Mouse (Mus musculus) testis, adult 2 months (tissue): ENCODE results near the gene Krtap3-3. TPM values are rescaled to one million over a fixed set of nuclear protein-coding genes. Genes with fewer than 3 reads are reported as not detected.
A peak's percentile ranks its signal among the peaks of the same experiment; 100 is the strongest.
"Not testable (repeated sequence)": the region's sequence is repeated elsewhere in the genome, so short reads cannot be mapped to it uniquely, and the experiment has no call there.

Experiments
- H3K27ac ChIP-seq: fragments of 200-500 bp; 2 replicates; pipeline ENCODE4 v1.5.1; 2012; ENCODE audit warnings: low read depth, low read length; ENCODE audit not compliant: control insufficient read depth, insufficient read depth
- H3K27me3 ChIP-seq: fragments of 200-500 bp; 2 replicates; pipeline ENCODE4 v1.6.1; 2012; ENCODE audit warnings: mild to moderate bottlenecking, low read length, moderate library complexity; ENCODE audit not compliant: control insufficient read depth, insufficient read depth
- H3K36me3 ChIP-seq: fragments of 200-500 bp; 2 replicates; pipeline ENCODE4 v1.6.1; 2012; ENCODE audit warnings: mild to moderate bottlenecking, low read length; ENCODE audit not compliant: control insufficient read depth, insufficient read depth
- H3K4me1 ChIP-seq: fragments of 200-500 bp; 2 replicates; pipeline ENCODE4 v1.6.1; 2012; ENCODE audit warnings: low read length; ENCODE audit not compliant: control insufficient read depth, insufficient read depth
- H3K4me3 ChIP-seq: fragments of 200-500 bp; 2 replicates; pipeline ENCODE4 v1.5.1; 2012; ENCODE audit warnings: low read depth, mild to moderate bottlenecking, low read length, moderate library complexity, mixed read lengths; ENCODE audit not compliant: control insufficient read depth
- CTCF ChIP-seq: fragments of 200-500 bp; IDR thresholded peaks from 2 replicates; pipeline ENCODE4 v1.5.1; 2012; ENCODE audit warnings: low read depth, mild to moderate bottlenecking, inconsistent platforms, low read length, moderate library complexity; ENCODE audit not compliant: control insufficient read depth, insufficient read depth, insufficient replicate concordance
- POLR2A ChIP-seq: fragments of 200-500 bp; IDR thresholded peaks from 2 replicates; pipeline ENCODE4 v1.6.1; 2012; ENCODE audit warnings: low read depth, mild to moderate bottlenecking, inconsistent platforms, low read length, moderate library complexity; ENCODE audit not compliant: control insufficient read depth
- polyA plus RNA-seq: library from polyadenylated mRNA; depleted of rRNA; stranded (reverse); fragments of >200 nt; gene quantifications from 2 replicates; pipeline ENCODE4 v1.2.3, GENCODE M21; 2012; rRNA removed

Krtap3-3 gene
- not detected in 2 replicates for polyA plus RNA-seq

DNA sequence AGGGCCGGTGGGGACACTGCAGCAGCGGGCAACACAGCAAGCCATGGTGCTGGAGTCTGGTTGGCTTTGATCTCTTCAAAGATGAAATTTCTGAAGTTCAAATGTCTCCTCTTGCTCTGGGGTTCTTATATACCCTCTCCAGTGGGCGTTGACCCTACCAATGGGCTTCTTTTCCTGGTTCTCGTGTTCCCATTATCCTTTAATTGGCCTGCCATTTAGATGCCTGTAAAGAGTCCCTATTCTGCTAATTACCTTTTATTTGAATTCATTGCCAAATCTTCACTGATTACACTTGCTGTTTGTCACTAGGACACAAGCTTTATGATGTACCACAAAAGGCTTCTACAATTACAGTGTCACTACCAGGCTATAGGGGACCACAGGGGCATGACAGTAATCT, at the start of gene Krtap3-3:
Krtap3-3 (minus strand) TSS at position 101 of the 400 bp plus-strand sequence.
- H3K4me3 ChIP-seq, result no peak within 1 kb of the TSS
- H3K4me1 ChIP-seq, result no peaks in the 10 kb centered on the region
- no peak for TF ChIP-seq POLR2A
- no peak for TF ChIP-seq CTCF
- H3K36me3 ChIP-seq, result no peaks in the 10 kb centered on the region
- H3K27me3 ChIP-seq, result no peaks in the 10 kb centered on the region
- H3K27ac ChIP-seq, result no peak within 1 kb of the TSS

DNA sequence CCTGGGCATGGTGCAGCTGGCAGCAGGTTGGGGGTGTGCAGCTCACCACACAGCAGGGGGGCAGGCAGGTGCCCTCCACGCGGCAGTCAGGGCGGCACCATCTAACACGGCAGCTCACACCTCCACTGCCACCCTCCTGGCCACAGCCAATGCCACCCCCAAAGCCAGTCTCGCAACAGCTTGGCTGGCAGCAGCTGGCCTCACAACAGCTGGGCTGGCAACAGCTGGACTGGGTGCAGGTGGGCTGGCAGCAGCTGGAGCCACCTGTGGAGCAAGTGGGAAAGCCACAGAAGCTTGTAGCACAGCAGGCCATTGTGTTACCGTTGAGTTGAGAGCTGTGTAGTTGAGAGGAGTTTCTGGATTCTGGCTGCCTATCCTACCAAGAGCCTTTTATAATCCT, 47.1 kb upstream of the Krtap3-3 start, which contains the start of gene Krtap9-3:
Krtap9-3 (minus strand) TSS at position 364 of the 400 bp plus-strand sequence.
- not testable (repeated sequence) for H3K27me3 ChIP-seq, H3K4me1 ChIP-seq, H3K36me3 ChIP-seq, H3K27ac ChIP-seq
- peak within 1 kb of the TSS; percentile 18 for H3K4me3 ChIP-seq

DNA sequence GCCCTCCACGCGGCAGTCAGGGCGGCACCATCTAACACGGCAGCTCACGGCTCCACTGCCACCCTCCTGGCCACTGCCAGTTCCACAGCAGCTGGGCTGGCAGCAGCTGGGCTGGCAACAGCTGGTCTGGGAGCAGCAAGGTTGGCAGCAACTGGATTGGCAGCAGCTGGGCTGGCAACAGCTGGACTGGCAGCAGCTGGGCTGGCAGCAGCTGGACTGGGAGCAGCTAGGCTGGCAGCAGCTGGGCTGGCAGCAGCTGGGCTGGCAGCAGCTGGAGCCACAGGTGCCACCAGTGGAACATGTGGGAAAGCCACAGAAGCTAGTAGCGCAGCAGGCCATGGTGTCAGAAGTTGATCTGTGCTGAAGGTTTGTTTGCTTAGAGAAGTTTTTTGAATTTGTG, 40.3 kb upstream of the Krtap3-3 start, which contains the start of gene Krtap1-3:
Krtap1-3 (minus strand) TSS at position 359 of the 400 bp plus-strand sequence.
- no peak for TF ChIP-seq CTCF
- TF ChIP-seq POLR2A, result no peak
- H3K27me3 ChIP-seq, result no peaks in the 10 kb centered on the region
- no peak within 1 kb of the TSS for H3K4me3 ChIP-seq
- H3K36me3 ChIP-seq, result no peaks in the 10 kb centered on the region
- no peak within 1 kb of the TSS for H3K27ac ChIP-seq
- H3K4me1 ChIP-seq, result 0 out of 2 replicates have a peak, but pooled peaks cover 2% of the 10 kb centered on the region

DNA sequence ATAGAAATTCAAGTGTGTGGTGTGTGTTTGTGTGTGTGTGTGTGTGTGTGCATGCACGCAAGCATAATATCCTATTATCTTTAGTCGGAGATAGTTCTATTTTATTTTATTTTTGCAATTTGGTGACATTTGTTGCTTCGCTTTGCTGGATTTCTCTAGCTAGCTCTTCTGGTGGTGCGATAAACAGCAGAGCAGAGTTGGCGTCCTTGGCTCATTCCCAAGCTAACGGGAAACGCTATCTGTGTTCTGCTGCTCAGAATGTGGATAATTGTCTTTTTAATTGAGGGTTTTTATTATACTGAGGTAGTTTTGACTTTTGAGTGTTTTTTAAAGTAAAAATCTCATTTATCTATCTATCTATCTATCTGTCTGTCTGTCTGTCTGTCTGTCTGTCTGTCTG, 34.4 kb upstream of the Krtap3-3 start:
- no peaks in the 10 kb centered on the region for H3K4me1 ChIP-seq
- no peaks in the 10 kb centered on the region for H3K27me3 ChIP-seq
- no peak overlapping the region for H3K27ac ChIP-seq
- no peak overlapping the region for H3K4me3 ChIP-seq
- no peaks in the 10 kb centered on the region for H3K36me3 ChIP-seq
- TF ChIP-seq CTCF, result no peak
- no peak for TF ChIP-seq POLR2A

DNA sequence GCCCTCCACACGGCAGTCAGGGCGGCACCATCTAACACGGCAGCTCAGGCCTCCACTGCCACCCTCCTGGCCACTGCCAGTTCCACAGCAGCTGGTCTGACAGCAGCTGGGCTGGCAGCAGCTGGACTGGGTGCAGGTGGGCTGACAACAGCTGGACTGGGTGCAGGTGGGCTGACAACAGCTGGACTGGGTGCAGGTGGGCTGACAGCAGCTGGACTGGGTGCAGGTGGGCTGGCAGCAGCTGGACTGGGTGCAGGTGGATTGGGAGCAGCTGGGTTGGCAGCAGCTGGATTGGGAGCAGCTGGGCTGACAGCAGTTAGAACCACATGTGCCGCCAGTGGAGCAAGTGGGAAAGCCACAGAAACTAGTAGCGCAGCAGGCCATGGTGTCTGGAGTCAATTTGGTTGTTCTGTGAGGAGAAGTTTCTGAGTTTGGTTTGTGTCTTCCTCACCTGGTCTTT, 32.6 kb upstream of the Krtap3-3 start, which contains the start of gene Krtap1-4:
Krtap1-4 (minus strand) TSS at position 410 of the 460 bp plus-strand sequence.
- TF ChIP-seq CTCF (no peak), POLR2A (no peak)
- Histone ChIP-seq H3K4me3 (no peak within 1 kb of the TSS), H3K27me3 (no peaks in the 10 kb centered on the region), H3K4me1 (no peaks in the 10 kb centered on the region), H3K36me3 (no peaks in the 10 kb centered on the region), H3K27ac (no peak within 1 kb of the TSS)

DNA sequence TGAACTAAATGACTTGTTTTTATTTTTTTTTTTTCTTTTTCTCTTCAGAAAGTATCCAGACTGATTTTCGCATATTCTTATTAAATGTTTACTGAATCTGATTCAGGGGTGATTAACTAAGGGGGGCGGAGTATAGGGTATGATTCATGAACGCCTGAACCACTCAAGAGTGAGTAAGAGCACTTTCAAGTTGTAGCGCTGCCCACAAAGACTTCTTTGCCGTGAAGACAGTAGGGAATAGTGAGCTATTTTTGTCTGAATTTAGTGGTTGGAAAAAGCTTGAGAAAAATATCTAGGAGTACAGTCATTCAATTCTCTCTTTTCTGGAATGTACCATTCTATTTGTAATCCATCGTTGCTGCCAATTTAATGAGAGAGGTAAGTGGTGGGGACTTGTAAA, 30.9 kb upstream of the Krtap3-3 start:
- no peaks in the 10 kb centered on the region for H3K36me3 ChIP-seq
- H3K27me3 ChIP-seq, result no peaks in the 10 kb centered on the region
- no peaks in the 10 kb centered on the region for H3K4me1 ChIP-seq
- no peak overlapping the region for H3K4me3 ChIP-seq
- TF ChIP-seq POLR2A (no peak), CTCF (no peak)
- H3K27ac ChIP-seq, result no peak overlapping the region

DNA sequence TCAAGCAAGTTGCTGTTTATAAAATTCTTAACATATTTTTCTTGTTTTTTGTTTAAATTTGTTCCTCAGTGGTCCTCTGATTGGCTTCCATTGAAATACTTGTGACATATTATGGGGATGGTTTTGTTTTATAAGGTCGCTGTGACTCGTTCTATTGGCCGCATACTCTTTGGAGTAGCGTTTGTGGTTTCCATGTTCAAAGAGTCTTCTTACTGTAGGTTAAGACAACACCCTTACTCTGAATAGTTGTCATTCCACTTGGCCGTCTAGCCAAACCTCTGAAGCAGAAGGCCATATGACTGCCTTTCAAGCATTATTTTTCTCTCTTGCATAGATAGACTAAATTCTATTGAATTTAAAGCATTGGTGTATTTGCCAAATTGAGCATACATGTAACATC, 30.4 kb upstream of the Krtap3-3 start:
- no peaks in the 10 kb centered on the region for H3K4me1 ChIP-seq
- H3K27ac ChIP-seq, result no peak overlapping the region
- no peaks in the 10 kb centered on the region for H3K36me3 ChIP-seq
- TF ChIP-seq CTCF (no peak), POLR2A (no peak)
- H3K27me3 ChIP-seq, result no peaks in the 10 kb centered on the region
- H3K4me3 ChIP-seq, result no peak overlapping the region

DNA sequence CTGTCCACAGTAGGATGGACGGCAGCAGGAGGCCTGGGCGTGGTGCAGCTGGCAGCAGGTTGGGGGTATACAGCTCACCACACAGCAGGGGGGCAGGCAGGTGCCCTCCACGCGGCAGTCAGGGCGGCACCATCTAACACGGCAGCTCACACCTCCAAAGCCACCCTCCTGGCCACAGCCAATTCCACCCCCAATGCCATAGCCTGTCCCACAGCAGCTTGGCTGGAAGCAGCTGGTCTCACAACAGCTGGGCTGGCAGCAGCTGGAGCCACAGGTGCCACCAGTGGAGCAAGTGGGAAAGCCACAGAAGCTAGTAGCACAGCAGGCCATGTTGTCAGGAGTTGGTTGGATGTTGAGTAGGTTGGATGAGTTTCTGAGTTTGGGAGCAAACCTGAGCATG, 30.0 kb upstream of the Krtap3-3 start, which contains the start of gene Krtap1-5:
Krtap1-5 (minus strand) TSS at position 381 of the 400 bp plus-strand sequence.
- Histone ChIP-seq H3K27me3 (no peaks in the 10 kb centered on the region), H3K4me1 (no peaks in the 10 kb centered on the region), H3K36me3 (no peaks in the 10 kb centered on the region), H3K27ac (no peak within 1 kb of the TSS), H3K4me3 (no peak within 1 kb of the TSS)
- TF ChIP-seq POLR2A, result no peak
- TF ChIP-seq CTCF, result no peak
